Mouse (Mus musculus) gastrocnemius, postnatal 36 days (tissue): Measurements from ENCODE around the gene Mmp9. TPM values are rescaled to one million over a fixed set of nuclear protein-coding genes. Genes with fewer than 3 reads are reported as not detected.

Experiments
- DNase-seq, 2 experiments: peaks; one replicate each; pipeline ENCODE4 v3.0.0; 2022
- intact Hi-C: fragments of 180-260 bp; cut with DNase I; formaldehyde crosslinking; loops from one replicate; pipeline ENCODE4 v1.15.1; 2025
- total RNA-seq, 2 experiments: library from RNA; stranded (reverse); gene quantifications; 2 replicates each; pipeline ENCODE4 v1.2.3; 2021

The Mmp9 gene
- total RNA-seq, 2 experiments from 2014 or later: 0.38 to 0.62 TPM

GRCm38 (mm10) chr2:164948962-164949361 lies 8.4 kb downstream of the Mmp9 start:
- DNase-seq: no peak
- intact Hi-C loops: no loop called here

DNA sequence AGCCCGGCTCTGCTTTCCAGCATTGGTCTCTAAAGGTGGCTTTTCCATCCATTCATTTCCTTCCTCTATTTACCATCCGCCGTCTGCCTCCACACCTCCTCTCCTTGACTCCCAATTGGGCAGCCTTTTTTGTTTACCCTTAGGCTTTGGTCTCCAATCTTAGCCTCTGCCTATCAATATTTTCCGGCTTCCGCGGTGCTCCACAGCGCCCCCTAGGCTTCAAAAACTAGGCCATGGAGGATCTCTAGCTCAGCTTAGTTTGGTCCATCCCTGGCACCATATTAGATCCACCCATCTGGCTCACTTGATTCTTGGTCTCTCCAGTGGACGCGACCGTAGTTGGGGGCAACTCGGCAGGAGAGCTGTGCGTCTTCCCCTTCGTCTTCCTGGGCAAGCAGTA lies 9.9 kb downstream of the Mmp9 start:
- DNase-seq: no peak
- intact Hi-C loops: no loop called here

GRCm38 (mm10) chr2:164951745-164952144 lies 11.2 kb downstream of the Mmp9 start:
- no peak for DNase-seq
- intact Hi-C loops: no loop called here

DNA sequence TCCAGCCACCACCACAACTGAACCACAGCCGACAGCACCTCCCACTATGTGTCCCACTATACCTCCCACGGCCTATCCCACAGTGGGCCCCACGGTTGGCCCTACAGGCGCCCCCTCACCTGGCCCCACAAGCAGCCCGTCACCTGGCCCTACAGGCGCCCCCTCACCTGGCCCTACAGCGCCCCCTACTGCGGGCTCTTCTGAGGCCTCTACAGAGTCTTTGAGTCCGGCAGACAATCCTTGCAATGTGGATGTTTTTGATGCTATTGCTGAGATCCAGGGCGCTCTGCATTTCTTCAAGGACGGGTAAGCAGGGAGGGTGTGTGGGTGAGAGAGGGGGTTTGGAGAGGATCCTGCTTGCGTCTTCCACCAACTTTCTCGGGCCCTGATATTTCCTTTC lies 11.9 kb downstream of the Mmp9 start:
- no peak for DNase-seq
- intact Hi-C loops: no loop called here

GRCm38 (mm10) chr2:164953224-164953623 lies 12.6 kb downstream of the Mmp9 start:
- DNase-seq: peak; percentile 51 to 56
- intact Hi-C loops: no loop called here

DNA sequence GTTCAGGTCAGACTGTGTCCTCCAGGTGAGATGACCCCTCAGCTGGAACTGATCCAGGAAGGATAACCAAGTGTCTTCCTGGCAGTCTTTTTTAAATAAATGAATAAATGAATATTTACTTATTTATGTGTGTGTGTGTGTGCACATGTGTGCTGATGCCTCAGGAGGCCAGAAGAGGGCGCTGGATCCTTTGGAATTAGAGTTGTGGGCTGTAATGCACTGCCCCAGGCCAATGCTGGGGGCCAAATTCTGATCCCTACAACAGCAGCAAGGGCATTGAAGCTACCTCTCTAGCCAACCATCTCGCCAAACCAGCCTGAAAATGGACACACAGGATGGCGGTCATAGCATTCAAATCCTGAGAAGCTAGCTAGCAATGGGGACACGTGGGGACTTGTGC lies 15.1 kb downstream of the Mmp9 start:
- intact Hi-C loops: loop anchor here (5.0 kb wide), 1 partner anchor 72 kb away; no protein-coding TSS in a partner anchor
- DNase-seq: no peak

DNA sequence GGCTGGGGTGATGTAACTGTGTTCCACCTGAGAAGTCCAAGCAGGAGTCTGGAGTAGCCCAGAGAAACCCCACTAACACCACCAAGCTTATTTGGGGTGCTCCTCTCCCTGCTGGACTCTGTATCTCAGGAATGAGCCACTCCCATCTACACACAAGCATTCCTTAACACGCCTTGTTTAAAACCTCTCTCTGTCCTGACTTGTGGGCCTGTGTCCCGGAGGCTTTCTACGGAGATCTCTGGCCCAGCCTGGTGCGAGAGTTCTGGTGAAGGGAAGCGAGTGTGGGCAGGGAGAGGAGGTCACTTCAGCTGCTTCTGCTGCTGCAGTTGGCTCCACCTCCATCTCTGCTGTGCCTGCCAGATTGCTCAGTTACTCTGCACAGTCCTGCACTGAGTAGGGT lies 15.6 kb downstream of the Mmp9 start:
- intact Hi-C loops: loop anchor here (5.0 kb wide), 1 partner anchor 71 kb away; no protein-coding TSS in a partner anchor
- no peak for DNase-seq

DNA sequence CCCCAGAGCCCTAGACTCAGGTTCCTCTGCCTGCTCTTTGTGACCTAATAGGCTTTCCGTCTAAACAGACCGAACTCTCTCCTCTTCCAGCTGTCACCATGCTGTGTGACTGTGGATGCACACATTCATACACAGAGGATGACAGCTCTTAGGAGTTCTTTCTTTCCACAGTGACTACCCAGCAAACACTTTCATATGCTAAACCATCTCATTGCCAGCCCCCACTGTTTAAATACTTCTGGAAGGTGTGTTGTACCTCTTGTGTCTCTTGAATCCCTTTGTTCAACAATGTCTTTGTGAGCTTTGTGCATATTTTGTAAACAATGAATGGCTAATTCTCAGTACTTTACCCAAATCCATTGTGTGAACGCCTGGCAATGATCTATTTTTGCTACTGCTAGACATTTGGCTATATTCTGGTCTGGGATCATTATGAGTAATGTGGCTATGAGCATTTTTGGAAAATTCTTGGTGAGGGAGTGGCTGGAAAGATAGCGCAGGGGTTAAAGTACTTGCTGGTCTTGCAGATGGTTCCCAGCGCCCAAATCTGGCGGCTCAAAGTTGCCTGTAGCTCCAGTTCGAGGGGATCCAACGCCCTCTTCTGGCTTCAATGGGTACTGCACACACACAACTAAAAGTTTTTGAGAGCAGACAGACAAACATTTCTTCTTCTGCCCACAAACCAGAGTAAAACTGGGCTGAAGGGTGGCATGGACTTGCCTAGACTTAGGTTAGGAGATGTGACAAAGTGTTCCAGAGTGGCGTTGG lies 17.2 kb downstream of the Mmp9 start:
- DNase-seq: no peak
- intact Hi-C loops: loop anchor here (5.0 kb wide), 1 partner anchor 70 kb away; no protein-coding TSS in a partner anchor

DNA sequence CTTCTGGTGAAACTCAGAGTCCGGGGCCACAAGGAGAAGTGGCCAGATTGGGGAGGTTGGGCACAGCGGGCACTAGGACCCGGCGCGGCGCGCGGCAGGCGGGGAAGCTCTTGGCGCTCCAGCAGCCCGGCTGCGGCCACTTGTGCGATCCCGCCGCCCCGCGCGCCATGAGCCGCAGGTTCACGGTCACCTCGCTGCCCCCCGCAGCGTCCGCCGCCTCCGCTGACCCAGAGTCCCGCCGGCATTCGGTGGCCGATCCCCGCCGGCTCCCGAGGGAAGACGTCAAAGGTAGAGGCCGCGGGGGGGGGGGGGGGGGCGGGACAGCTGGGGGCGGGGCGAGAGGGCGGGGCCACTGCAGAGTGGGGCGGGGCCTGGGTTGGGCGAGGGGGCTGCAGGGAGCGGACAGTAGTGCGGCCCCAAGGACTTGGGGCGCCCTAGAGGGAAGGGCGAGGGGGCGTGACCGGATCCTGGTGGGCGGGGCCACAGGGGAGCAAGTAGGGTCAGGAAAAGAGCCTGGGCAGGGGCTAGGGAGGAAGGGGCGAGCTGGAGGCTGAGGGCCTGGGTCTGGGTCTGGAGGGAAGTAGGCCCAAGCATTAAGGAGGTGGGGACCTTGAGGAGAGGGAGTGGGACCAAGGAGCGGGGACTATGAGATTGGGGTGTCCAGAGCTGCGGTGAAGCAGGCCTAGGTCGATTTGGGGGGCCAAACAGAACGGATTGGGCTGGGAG lies 20.3 kb downstream of the Mmp9 start, which contains the start of gene Slc12a5:
TSS of gene Slc12a5 (plus strand) at position 87 of the 726 bp plus-strand sequence.
- intact Hi-C loops: no loop called here
- no peak for DNase-seq

DNA sequence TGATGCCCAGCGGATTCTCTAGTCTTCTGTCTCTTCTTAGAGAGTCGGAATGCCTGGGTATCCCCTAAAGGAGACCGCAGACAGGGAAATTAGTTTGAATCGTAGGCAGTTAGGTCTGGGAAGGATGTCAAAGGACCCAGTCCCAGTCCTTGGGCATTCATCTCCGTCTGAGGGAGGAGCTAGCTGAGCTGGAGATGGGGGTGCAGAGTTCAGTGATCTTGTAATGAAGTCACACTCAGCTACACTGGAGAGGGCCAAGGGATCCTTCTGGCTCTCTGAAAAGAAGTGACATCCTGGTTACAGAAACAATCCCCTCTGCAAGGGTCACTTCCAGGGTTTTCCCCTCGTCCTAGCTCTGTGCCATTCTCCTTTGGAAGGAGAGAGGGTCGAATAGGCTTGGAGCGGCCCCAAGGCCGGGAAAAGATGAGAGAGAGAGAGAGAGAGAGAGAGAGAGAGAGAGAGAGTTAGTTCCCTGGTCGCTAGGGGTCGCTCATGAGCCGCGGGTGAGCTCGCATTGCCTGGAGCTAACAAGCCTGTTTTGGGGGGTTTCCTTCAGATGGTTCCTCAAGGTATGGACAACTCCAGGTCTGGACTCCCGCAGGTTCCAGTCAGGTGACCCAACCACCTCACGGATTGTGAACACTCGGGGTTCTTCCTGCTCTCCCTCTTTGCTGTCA lies 21.1 kb downstream of the Mmp9 start:
- intact Hi-C loops: no loop called here
- peak in 1 of 2 experiments; percentile 42 for DNase-seq

DNA sequence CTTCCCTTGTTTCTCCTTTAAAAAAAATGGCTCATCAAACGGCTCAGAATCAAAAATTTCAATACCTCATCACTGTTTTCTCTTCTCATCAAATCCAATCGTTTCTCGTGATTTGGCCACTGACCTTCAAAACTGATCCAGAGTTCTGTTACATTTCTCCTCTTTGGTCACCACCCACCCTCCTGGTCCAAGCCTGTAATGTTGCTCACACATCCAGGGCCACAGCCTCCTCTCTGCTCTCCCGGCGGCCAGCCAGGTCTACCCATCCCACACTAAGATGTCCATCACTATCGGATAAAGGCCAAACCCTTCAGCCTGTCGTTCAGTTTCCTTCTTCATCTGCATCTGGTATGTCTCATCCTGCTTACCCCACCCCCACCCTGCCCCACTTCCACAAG lies 21.6 kb downstream of the Mmp9 start:
- intact Hi-C loops: no loop called here
- DNase-seq: no peak

DNA sequence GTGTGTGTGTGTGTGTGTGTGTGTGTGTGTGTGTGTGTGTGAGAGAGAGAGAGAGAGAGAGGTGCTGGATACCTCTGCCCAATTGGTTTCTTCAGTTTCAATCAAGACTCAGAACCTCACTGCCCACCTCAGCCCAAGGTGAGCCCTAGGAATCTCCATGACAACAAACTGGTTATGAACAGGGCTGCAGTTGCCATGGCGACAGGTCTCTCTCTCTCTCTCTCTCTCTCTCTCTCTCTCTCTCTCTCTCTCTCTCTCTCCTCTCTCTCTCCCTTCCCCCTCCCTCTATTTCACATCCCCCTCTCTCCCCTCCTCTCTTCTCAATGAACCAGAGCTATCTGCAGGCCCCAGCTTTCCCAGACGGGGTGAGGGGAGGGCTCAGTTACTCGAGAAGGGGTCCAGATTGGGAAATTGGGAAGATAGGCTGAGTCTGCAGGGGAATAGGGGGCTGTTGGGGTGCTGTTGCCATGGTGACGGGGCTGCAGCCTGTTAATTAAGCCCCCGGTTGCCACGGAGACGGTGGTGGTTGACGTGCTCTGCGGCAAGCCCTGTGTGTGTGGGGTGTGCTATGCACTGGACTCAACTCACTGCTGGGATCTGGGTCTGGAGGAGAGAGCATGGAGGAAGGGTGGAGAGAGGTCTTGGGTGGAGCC lies 23.8 kb downstream of the Mmp9 start:
- no peak for DNase-seq
- intact Hi-C loops: no loop called here

DNA sequence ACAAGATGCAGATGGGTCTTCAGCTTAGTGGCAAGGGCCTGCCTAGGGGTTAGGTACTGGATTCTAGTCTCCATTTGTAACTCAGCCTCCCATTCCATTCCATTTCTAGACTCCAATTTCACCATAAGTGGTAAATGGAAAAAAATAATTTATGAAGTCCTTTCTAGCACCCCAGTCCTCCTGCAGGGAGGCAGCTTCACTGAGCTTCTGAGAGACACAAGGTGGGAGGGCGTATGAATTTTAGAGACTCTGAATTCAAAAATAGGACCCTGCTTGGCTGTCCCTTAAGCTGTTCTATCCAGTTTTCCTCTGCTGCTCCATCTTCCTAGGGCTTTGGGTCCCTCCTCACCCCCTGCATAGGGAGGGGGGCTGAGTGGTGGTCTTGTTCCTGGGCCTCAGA lies 24.4 kb downstream of the Mmp9 start:
- DNase-seq: no peak
- intact Hi-C loops: no loop called here

DNA sequence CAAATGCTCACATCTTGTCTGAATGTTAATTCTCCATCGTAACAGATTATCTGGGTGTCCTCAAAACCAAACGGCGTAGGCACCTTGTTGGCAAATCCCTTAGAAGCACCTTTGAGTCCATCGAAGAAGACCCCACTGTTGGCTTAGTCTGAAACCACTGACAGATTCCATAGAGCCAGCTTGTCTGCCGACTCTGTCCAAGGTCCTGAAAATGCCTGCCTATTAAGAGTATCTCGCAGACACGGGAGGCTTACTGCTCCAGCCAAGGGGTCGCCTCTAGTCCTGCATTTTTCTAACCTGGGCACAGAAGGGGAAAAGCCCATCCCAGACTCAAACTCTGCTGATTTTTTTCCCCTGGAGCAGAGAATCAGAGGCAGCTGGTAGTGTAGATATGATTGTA lies 25.8 kb downstream of the Mmp9 start:
- intact Hi-C loops: no loop called here
- no peak for DNase-seq

DNA sequence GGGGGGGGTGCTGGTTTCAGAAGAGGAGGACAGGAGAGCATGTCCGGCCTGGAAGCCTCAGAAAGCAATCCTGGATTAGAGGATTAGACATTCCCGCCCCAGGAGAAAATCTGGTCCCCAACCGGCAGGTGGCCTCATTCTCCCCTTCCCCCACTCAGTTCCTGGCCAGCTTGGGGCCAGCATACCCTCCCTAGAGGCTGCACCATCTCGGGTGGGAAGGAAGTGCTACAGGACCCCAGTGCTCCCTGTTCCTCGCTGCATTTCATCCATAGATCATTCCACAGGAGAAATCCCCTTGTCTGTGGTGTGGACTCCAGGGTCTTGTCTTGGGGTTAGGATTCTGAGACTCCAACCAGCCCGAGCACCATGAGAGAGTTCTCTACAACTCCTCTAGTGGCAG lies 26.6 kb downstream of the Mmp9 start:
- intact Hi-C loops: no loop called here
- DNase-seq: no peak

DNA sequence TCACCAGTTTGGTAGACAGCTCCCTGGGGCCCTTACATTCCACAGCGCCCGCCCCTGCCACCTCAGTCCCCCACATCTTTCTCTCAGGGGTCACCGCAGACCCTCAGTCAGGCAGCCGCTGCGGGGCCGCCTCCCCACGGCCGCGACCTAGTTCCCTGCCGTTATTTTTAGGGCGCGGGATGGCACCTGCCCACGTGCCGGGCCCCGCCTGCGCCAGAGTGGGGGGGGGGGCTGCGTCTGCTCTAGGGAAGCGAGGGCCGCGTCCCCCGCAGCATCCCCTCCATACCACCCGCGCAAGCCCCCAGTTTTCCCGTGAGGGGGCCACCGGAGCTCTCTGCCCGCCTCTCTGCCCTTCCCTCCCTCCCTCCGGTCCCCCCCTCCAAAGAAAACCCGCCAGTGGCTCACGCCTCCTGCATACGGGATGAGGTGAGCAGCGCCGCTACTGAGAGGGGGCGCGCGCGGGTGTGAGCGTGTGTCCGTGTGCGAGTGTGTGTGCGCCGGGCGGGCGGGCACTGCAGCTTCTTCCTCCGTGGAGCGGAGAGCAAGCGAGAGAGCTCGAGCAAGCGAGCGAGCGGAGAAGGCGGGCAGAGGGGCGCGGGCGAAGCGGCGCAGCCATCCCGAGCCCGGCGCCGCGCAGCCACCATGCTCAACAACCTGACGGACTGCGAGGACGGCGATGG lies 27.3 kb downstream of the Mmp9 start:
- DNase-seq: no peak
- intact Hi-C loops: no loop called here

- intact Hi-C loops: no loop called here
- DNase-seq: peak; percentile 41 to 42
Measured at GRCm38 (mm10) chr2:164968451-164968851, 27.9 kb downstream of the Mmp9 start.

- intact Hi-C loops: no loop called here
- DNase-seq: no peak
Measured at GRCm38 (mm10) chr2:164969348-164969781, 28.8 kb downstream of the Mmp9 start.

DNA sequence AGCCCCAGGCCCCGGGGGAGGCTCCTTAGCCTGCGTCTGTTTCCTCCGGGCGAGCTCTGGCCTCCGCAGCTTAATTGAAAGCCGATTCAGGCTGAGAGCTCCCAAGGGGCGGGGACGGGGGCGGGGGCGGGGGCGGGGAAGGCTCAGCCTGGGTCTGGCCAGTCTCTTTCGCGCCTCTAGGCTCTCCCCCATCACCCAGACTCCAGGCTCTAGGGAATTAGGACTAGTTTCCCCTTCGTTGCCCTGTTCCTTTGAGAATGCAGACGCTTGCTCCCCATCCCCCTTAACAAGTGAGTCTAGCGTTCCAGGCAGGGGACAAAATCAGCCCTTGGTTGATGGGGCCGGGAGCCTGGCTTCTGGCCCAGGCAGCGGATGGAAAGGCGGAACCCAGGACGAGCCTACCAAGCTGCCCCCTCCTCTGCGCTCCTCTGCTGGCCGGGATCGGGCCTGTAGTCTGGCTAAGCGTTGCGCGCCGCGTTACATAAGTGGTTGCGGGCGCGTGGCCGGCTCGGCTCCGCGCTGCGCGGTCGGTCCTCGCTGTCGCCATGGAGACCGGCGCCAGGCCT lies 30.1 kb downstream of the Mmp9 start:
- intact Hi-C loops: no loop called here
- DNase-seq: no peak

- intact Hi-C loops: no loop called here
- DNase-seq: no peak
Measured at GRCm38 (mm10) chr2:164972646-164973045, 32.1 kb downstream of the Mmp9 start.
